ENCODE assay signal across 8 mouse cellular contexts in genomic region chr3:137981382-137981750, GRCm38 (mm10). TPM values are rescaled to one million over a fixed set of nuclear protein-coding genes. Genes with fewer than 3 reads are reported as not detected.
DNase-seq lines count a peak whose midpoint lies in the region; ATAC-seq and TF ChIP-seq lines count a peak whose summit lies in the region.

TSS of gene Dapp1 (minus strand) at chr3:137981545.

- intact Hi-C loops in heart, postnatal 14 days (cut with DNase I), result no loop called here

- peak within 1 kb of the TSS; percentile 47 for H3K4me2 ChIP-seq in forebrain, embryonic 12.5 days
- H3K4me2 ChIP-seq in lung, embryonic 15.5 days, result peak within 1 kb of the TSS; percentile 81
- H3K4me2 ChIP-seq in neural tube, embryonic 15.5 days, result peak within 1 kb of the TSS; percentile 46

- H3K4me3 ChIP-seq in forebrain, embryonic 12.5 days (replicated peaks), result peak within 1 kb of the TSS; percentile 26
- peak within 1 kb of the TSS; percentile 52 for H3K4me3 ChIP-seq in lung, embryonic 15.5 days
- peak within 1 kb of the TSS; percentile 29 for H3K4me3 ChIP-seq in neural tube, embryonic 15.5 days (replicated peaks)
- H3K4me3 ChIP-seq in thymus, adult 2 months (ENCODE audit: control insufficient read depth, insufficient read depth, low read length), result peak within 1 kb of the TSS; percentile 87

- peak; percentile 93 for TF ChIP-seq POLR2A in thymus, adult 2 months (IDR thresholded peaks at IDR 0.05; ENCODE audit: control insufficient read depth, extremely low read depth, insufficient read depth, low read length, poor library complexity)

- H3K9ac ChIP-seq in forebrain, embryonic 12.5 days, result 0 out of 2 replicates have a peak within 1 kb of the TSS, but pooled peaks have one; percentile 36
- peak within 1 kb of the TSS; percentile 60 for H3K9ac ChIP-seq in lung, embryonic 15.5 days
- no peak within 1 kb of the TSS for H3K9ac ChIP-seq in neural tube, embryonic 15.5 days (replicated peaks)

- no peaks in the 10 kb centered on the region for H3K36me3 ChIP-seq in forebrain, embryonic 12.5 days (replicated peaks)
- H3K36me3 ChIP-seq in lung, embryonic 15.5 days, result no peaks in the 10 kb centered on the region
- no peaks in the 10 kb centered on the region for H3K36me3 ChIP-seq in neural tube, embryonic 15.5 days
- H3K36me3 ChIP-seq in thymus, adult 2 months (ENCODE audit: control insufficient read depth, insufficient read depth, low read length), result no peaks in the 10 kb centered on the region

- H3K9me3 ChIP-seq in forebrain, embryonic 12.5 days, result no peaks in the 10 kb centered on the region
- H3K9me3 ChIP-seq in lung, embryonic 15.5 days, result no peaks in the 10 kb centered on the region
- no peaks in the 10 kb centered on the region for H3K9me3 ChIP-seq in neural tube, embryonic 15.5 days (replicated peaks)

- DNase-seq in 416B (ENCODE audit: low read depth), result peak; percentile 96
- DNase-seq in adrenal gland, postnatal 10 days, result peak; percentile 78
- DNase-seq in heart, postnatal 14 days, result peak; percentile 61 to 68
- DNase-seq in kidney, postnatal 4 days, result peak; percentile 71 to 81
- DNase-seq in thymus, adult 2 months, result peak; percentile 86

- ATAC-seq in forebrain, embryonic 12.5 days (ENCODE audit: low FRiP score), result no peak; the same call in 1 of the 2 replicates
- peak; percentile 92 for ATAC-seq in lung, embryonic 15.5 days (ENCODE audit: borderline replicate concordance, extremely low read depth, low FRiP score, low TSS enrichment)
- no peak for ATAC-seq in neural tube, embryonic 15.5 days (ENCODE audit: low FRiP score)

- H3K4me1 ChIP-seq in forebrain, embryonic 12.5 days, result peaks cover 25% of the 10 kb centered on the region
- H3K4me1 ChIP-seq in lung, embryonic 15.5 days, result peaks cover 10% of the 10 kb centered on the region
- peaks cover 11% of the 10 kb centered on the region for H3K4me1 ChIP-seq in neural tube, embryonic 15.5 days
- peaks cover 11% of the 10 kb centered on the region for H3K4me1 ChIP-seq in thymus, adult 2 months (replicated peaks; ENCODE audit: control insufficient read depth, insufficient read depth, low read length)

- H3K27ac ChIP-seq in forebrain, embryonic 12.5 days, result no peak within 1 kb of the TSS
- peak within 1 kb of the TSS; percentile 84 for H3K27ac ChIP-seq in lung, embryonic 15.5 days
- H3K27ac ChIP-seq in neural tube, embryonic 15.5 days (replicated peaks), result no peak within 1 kb of the TSS
- peak within 1 kb of the TSS; percentile 81 for H3K27ac ChIP-seq in thymus, adult 2 months (ENCODE audit: control insufficient read depth, insufficient read depth, low read length)

- H3K27me3 ChIP-seq in forebrain, embryonic 12.5 days, result 0 out of 2 replicates have a peak, but pooled peaks cover 5% of the 10 kb centered on the region
- H3K27me3 ChIP-seq in lung, embryonic 15.5 days, result no peaks in the 10 kb centered on the region
- H3K27me3 ChIP-seq in neural tube, embryonic 15.5 days (replicated peaks), result no peaks in the 10 kb centered on the region
- no peaks in the 10 kb centered on the region for H3K27me3 ChIP-seq in thymus, adult 2 months (ENCODE audit: control insufficient read depth, insufficient read depth, low read length)

- TF ChIP-seq CTCF in thymus, adult 2 months (IDR thresholded peaks at IDR 0.05; ENCODE audit: borderline replicate concordance, control insufficient read depth, extremely low read depth, insufficient read depth, low read length, poor library complexity), result no peak

- WGBS in forebrain, embryonic 12.5 days, result 18% methylated on average over 10 of the region's 10 CpGs
- WGBS in lung, embryonic 15.5 days, result 8% methylated on average over 10 of the region's 10 CpGs
- WGBS in neural tube, embryonic 15.5 days, result 18% methylated on average over 10 of the region's 10 CpGs
- 1% methylated on average over 10 of the region's 10 CpGs for WGBS in thymus, adult 2 months

RNA-seq across cellular contexts. Expression of gene Dapp1, which starts in this region (rescaled TPM):
- total RNA-seq in adrenal gland, postnatal 10 days (2021), result 1 to 10 TPM; 5.9 to 7.1 TPM
- polyA plus RNA-seq in forebrain, embryonic 12.5 days (2016; fragmentation: Nextera tagmentation; extraction: Ambion mirVana), result 3.8 and 5.5 TPM in 2 replicates
- 1 to 10 TPM; 3.8 to 5.0 TPM for total RNA-seq in heart, postnatal 14 days (2021)
- polyA plus RNA-seq in lung, embryonic 15.5 days (2015; fragmentation: Nextera tagmentation; extraction: Ambion mirVana), result 6.3 and 7.3 TPM in 2 replicates
- polyA plus RNA-seq in neural tube, embryonic 15.5 days (2015; fragmentation: Nextera tagmentation; extraction: Ambion mirVana), result 1.5 and 7.7 TPM in 2 replicates
- 13.9 and 16.0 TPM in 2 replicates for polyA plus RNA-seq in thymus, adult 2 months (2012; rRNA removed)

Comparison
In these comparisons a context has a peak if more than half of its experiments do, and no peak if none do; other contexts are left out.
1. H3K27ac ChIP-seq: peak in lung, embryonic 15.5 days (single experiment) and thymus, adult 2 months (single experiment); none in forebrain, embryonic 12.5 days (single experiment) and neural tube, embryonic 15.5 days (single experiment).
2. H3K4me3 ChIP-seq: peak in every context shown above with its lines; median percentile 87 in thymus, adult 2 months; 52 in lung, embryonic 15.5 days; 29 in neural tube, embryonic 15.5 days; 26 in forebrain, embryonic 12.5 days.
3. Peak in every context shown above with its lines, with median percentiles within 50 percentile points of each other: DNase-seq and H3K4me2 ChIP-seq.